Mouse (Mus musculus) c-Kit-positive CD71-negative TER-119-negative erythroid progenitor cells, embryonic 14.5 days (primary cell): ENCODE data around the gene Fbp2.
"Not testable (repeated sequence)": the region's sequence is repeated elsewhere in the genome, so short reads cannot be mapped to it uniquely, and the experiment has no call there.

ENCODE experiments used
- DNase-seq: peaks from one replicate; pipeline ENCODE4 v3.0.0-alpha.2; 2013; ENCODE audit warnings: low read depth

Gene Fbp2

GRCm38 (mm10) chr13:62863771-62864170 is 5.5 kb upstream of the Fbp2 start:
- DNase-seq, result no peak

DNA sequence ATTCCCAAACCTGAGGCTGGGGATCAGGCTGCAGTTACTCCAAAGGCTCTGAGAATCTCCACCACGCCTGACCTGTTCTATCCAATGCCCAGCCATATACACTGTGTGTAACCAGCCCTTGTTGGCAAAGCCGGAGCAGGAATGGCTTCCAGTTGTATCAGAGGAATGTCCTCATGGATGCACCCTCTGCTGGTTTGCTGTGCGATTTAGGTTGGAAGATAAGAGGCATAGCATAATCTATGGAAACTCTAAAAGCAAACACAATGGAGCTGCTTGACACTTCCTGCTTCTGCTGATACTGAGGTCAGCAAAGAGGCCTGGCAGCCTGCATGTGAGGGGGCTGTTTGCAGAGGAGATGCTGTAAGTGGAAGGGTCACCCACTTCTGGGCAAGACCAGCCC is 4.7 kb upstream of the Fbp2 start:
- DNase-seq, result no peak

- DNase-seq, result no peak
Measured at GRCm38 (mm10) chr13:62860068-62860467, 1.8 kb upstream of the Fbp2 start.

DNA sequence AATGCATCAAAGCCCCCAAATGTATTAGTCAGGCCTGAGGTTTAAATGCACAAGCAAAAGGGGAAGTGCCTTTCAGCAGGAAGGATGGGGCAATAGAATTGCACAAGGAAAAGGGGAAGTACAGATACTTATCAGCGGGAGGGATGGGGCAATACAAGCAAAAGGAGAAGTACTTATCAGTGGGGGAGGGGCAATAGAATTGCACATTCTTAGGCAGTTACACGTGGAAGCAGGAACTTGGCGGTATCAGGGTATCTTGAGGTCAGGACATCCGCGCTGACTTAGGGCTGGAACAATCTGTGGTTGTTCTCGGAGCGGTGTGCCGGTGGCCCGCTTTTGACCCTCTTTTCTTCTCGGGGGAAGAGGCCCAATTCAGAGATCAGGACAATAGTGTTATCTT is 1.0 kb upstream of the Fbp2 start:
- DNase-seq, result peak; percentile 24

- no peak for DNase-seq
Measured at GRCm38 (mm10) chr13:62856850-62857249, 1.4 kb downstream of the Fbp2 start.

- peak; percentile 78 for DNase-seq
Measured at GRCm38 (mm10) chr13:62856305-62856675, 1.9 kb downstream of the Fbp2 start.

GRCm38 (mm10) chr13:62855396-62856304 is 2.6 kb downstream of the Fbp2 start:
- DNase-seq, result no peak

DNA sequence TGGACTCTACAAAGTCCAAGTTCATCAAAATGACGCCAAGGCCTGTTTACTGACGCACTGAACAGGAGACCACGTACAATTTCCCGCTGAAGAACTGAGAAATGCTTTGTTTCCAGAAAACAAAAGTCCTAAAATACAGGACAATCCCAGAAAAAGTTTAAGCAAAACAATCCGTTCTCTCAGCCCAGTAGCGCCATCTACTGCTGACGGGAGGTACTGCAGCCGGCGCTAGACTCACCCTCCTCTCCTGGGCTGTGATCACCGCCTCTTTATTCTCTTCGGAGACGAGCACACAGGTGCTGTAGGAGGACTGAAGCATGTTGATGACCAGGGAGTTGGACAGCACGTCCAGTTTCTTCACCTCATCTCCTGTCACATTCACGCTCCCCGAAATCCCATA is 3.6 kb downstream of the Fbp2 start:
- DNase-seq, result peak; percentile 46

GRCm38 (mm10) chr13:62833341-62833740 is 24.9 kb downstream of the Fbp2 start:
- DNase-seq, result no peak

DNA sequence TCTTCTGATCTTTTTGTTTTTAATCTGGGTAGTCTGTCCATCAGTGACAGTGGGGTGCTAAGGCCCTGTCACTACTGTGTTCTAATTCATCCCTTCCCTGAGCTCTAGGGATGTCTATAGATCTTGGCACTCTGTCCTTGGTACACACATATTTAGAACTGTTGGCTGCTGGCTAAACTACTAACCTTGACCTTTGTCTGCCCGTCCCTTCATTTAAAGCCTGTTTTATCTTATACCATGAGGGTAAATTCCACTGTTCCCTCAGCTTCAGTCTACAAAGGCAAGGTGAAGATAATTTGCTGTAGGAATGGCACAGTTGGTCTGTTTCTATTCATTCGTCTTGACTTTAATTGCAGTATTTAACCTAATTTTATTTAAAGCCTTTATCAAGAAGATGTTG is 26.0 kb downstream of the Fbp2 start:
- DNase-seq, result no peak

DNA sequence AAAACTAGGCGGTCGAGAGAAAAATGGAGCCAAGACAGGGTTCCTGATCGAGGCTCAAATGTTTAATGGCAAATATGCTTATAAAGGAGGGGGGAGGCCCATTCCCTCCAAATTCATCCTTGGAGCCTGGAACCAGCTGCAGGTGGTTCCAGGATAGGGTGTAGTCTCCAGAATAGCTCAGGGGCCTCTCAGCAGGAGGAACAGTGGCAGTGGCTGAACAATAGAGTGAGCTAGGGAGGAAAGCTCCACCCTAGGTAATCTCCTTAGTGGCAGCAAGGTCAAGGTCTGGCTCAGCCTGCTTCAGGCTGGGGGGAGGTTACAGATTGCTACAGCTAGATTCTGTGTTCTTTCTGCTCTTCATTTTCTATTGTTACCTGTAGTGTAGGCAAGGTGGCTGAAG is 42.5 kb downstream of the Fbp2 start:
- DNase-seq, result not testable (repeated sequence)

DNA sequence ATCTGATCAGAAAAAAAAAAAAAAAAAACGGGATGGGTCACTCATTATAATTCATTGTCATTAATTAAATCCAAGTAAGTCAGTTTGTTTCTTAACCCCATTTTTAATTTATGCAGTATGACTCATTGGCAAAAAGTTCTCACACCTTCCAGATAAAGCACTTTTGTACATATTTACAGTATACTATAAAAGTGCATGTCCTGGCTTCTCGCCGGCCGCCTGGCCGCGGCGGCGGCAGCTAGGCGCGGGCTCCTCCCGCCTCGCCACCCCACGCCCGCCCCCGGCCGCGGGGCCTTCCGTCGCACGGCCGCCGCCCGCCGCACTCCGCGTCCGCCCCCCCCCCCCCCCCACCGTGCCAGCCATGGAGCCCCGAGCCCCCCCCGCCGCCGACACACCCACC is 45.5 kb downstream of the Fbp2 start:
- DNase-seq, result no peak

DNA sequence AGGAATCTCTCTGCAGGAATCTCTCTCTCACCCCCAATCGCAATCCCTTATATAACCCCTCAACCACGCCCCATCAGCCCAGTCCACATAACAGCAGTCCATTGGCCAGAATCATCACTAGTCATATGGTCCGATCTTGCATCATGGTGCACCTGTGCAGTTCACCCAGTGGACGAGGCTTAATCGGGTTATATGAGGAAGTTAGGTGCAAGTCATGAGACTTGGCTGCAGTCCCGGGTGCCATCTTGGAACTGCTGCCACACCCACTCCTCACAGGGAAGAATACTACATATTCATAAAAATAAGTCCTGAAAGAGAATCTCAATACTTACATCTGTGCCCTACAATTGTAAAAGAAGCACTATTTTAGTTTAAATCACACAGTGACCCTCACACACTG is 50.2 kb downstream of the Fbp2 start:
- DNase-seq, result not testable (repeated sequence)
